In genomic region chrX:82814618-82815017, GRCm38 (mm10) we compare ENCODE assay signal across 9 mouse cellular contexts.
DNase-seq lines count a peak whose midpoint lies in the region; ATAC-seq lines count a peak whose summit lies in the region.
"Had no signal": no experiment of that assay in that cellular context is flagged by ENCODE, and none has a peak within 500 bp of the region (broad histone marks: within the 10 kb centered on the region; RNA-seq: fewer than 3 reads in every experiment).

No protein-coding gene starts in this region.

- no peaks in the 10 kb centered on the region for H3K9me3 ChIP-seq in intestine, embryonic 14.5 days (ENCODE audit: control insufficient read depth, low read length)
- H3K9me3 ChIP-seq in midbrain, embryonic 13.5 days, result no peaks in the 10 kb centered on the region

- peak overlapping the region; percentile 48 for H3K4me2 ChIP-seq in intestine, embryonic 14.5 days (ENCODE audit: low read length)
- H3K4me2 ChIP-seq in midbrain, embryonic 13.5 days (replicated peaks), result peak overlapping the region; percentile 50

- intact Hi-C loops in gastrocnemius, postnatal 36 days (cut with DNase I), result no loop called here

- H3K36me3 ChIP-seq in intestine, embryonic 14.5 days (ENCODE audit: control insufficient read depth, insufficient read depth, low read length), result no peaks in the 10 kb centered on the region
- no peaks in the 10 kb centered on the region for H3K36me3 ChIP-seq in midbrain, embryonic 13.5 days

- peak; percentile 88 for ATAC-seq in frontal cortex, adult (ENCODE audit: low TSS enrichment)
- ATAC-seq in intestine, embryonic 14.5 days (replicated peaks; ENCODE audit: low FRiP score, low TSS enrichment, low read depth), result no peak
- 0 out of 2 replicates have a peak, but pooled peaks have one; percentile 58 for ATAC-seq in midbrain, embryonic 13.5 days

- no peaks in the 10 kb centered on the region for H3K4me1 ChIP-seq in intestine, embryonic 14.5 days (replicated peaks; ENCODE audit: control insufficient read depth, insufficient read depth, low read length)
- no peaks in the 10 kb centered on the region for H3K4me1 ChIP-seq in midbrain, embryonic 13.5 days (replicated peaks)

- no peaks in the 10 kb centered on the region for H3K27me3 ChIP-seq in intestine, embryonic 14.5 days (replicated peaks; ENCODE audit: control insufficient read depth, insufficient read depth, low read length)
- no peaks in the 10 kb centered on the region for H3K27me3 ChIP-seq in midbrain, embryonic 13.5 days

- H3K9ac ChIP-seq in intestine, embryonic 14.5 days (ENCODE audit: low read length), result no peak overlapping the region
- H3K9ac ChIP-seq in midbrain, embryonic 13.5 days (replicated peaks), result peak overlapping the region; percentile 32; the same call in 1 of the 2 replicates

- 23% methylated on average over 11 of the region's 11 CpGs for WGBS in intestine, embryonic 14.5 days
- 33% methylated on average over 11 of the region's 11 CpGs for WGBS in midbrain, embryonic 13.5 days

- H3K4me3 ChIP-seq in intestine, embryonic 14.5 days (ENCODE audit: low read depth, low read length), result peak overlapping the region; percentile 31
- H3K4me3 ChIP-seq in midbrain, embryonic 13.5 days (replicated peaks), result peak overlapping the region; percentile 35

- no peak for DNase-seq in frontal cortex, postnatal 25 days (ENCODE audit: low spot score in 2 of 2)
- peak; percentile 12 for DNase-seq in embryo, embryonic 10.5 days (ENCODE audit: low spot score)
- peak; percentile 51 for DNase-seq in intestine, embryonic 14.5 days (ENCODE audit: low spot score)
- DNase-seq in gastrocnemius, postnatal 4 days (ENCODE audit: low spot score in 2 of 2), result no peak
- no peak for DNase-seq in spleen, postnatal 10 days (ENCODE audit: low spot score in 2 of 2)
- DNase-seq in gastrocnemius, postnatal 36 days, result no peak

- no peak overlapping the region for H3K27ac ChIP-seq in intestine, embryonic 14.5 days (ENCODE audit: low read depth)
- H3K27ac ChIP-seq in midbrain, embryonic 13.5 days, result no peak overlapping the region
- H3K27ac ChIP-seq: macrophage had no signal

Comparison
In these comparisons a context has a peak if more than half of its experiments do, and no peak if none do; other contexts are left out.
1. DNase-seq: peak in embryo, embryonic 10.5 days (single experiment) and intestine, embryonic 14.5 days (single experiment); none in frontal cortex, postnatal 25 days (0 of 2), gastrocnemius, postnatal 4 days (0 of 2), spleen, postnatal 10 days (0 of 2) and gastrocnemius, postnatal 36 days (0 of 2).